Mouse (Mus musculus): ENCODE data around the gene Plce1.
"Not testable (repeated sequence)": the region's sequence is repeated elsewhere in the genome, so short reads cannot be mapped to it uniquely, and the experiment has no call there.

Gene Plce1

DNA sequence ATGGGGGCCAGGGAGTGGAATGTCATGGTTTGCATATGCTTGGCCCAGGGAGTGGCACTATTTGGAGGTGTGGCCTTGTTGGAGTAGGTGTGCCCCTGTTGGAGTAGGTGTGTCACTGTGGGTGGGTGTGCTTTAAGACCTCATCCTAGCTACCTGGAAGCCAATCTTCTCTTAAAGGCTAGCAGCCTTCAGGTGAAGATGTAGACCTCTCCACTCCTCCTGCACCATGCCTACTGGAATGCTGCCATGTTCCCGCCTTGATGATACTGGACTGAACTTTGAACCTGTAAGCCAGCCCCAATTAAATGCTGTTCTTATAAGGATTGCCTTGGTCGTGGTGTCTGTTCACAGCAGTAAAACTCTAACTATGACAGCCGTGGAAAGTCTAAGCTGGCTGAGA lies 158.1 kb downstream of the Plce1 start:
- no peak for DNase-seq (ENCODE audit: inconsistent ontology term)

DNA sequence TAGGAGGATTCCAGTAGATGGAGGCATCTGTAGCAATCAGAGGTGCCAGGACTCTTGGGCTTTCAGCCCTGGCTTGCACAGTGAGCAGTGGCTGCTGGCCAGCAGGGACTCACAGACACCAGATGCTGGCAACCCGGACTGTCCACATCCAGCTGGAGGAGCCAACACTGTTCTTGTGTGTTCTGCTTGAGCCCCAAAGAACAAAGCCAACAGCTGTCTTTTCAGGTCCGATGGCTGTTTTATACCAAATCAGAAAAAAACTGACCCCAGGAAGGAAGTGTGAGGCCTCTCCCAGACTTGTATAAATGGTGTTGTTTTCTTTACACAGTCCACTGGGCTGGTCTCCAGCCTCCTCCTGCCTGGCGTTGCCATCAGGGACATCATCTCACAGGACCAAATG lies 158.9 kb downstream of the Plce1 start:
- peak; percentile 82 for DNase-seq (ENCODE audit: inconsistent ontology term)

GRCm38 (mm10) chr19:38642515-38642914 lies 161.6 kb downstream of the Plce1 start:
- DNase-seq (ENCODE audit: inconsistent ontology term), result not testable (repeated sequence)

GRCm38 (mm10) chr19:38644871-38645595 lies 164.1 kb downstream of the Plce1 start:
- DNase-seq (ENCODE audit: inconsistent ontology term), result peak; percentile 79

DNA sequence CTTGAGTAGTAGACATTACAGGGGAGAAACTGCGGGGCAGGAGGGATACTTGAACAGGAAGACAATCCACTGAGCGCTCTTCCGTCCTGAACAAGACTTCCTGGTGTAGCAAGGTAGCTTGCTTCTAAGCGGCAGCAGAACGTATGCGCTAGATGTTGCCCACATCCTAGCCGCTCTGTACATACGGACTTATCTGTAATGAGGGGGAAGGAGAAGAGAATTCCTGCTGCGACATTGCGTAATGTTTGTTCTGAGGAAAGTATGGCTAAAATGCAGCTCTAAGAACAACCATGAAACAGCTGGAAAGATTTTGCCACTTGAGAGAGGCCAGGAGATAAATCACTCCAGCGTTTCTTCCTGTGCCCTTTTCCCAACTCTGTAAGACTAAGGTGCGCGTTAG lies 177.1 kb downstream of the Plce1 start:
- no peak for DNase-seq (ENCODE audit: inconsistent ontology term)

- DNase-seq (ENCODE audit: inconsistent ontology term), result no peak
These were observed 184.5 kb downstream of the Plce1 start for GRCm38 (mm10) chr19:38665398-38665797.

- DNase-seq (ENCODE audit: inconsistent ontology term), result peak; percentile 52
These were observed 191.2 kb downstream of the Plce1 start for GRCm38 (mm10) chr19:38672015-38672600.

- DNase-seq (ENCODE audit: inconsistent ontology term), result no peak
These were observed 193.0 kb downstream of the Plce1 start for GRCm38 (mm10) chr19:38673936-38674335.

DNA sequence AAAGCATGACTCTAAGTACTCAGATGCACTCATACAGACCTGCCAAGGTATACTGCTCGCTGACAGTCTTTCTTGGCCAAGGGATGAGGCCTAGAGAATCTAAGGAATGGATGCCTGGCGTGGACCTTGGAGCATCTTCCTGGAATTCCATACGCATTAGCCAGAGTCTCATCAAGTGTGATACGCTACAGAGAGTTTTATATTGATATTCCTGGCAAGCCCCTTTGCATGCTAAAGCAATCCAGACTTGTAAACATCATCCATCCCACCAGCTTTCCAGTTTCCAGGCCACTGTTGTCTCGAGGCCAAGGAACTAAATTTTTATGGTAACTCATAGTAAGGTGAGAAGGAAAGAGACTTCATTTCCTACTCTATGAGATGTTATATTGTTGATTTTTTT lies 197.7 kb downstream of the Plce1 start:
- no peak for DNase-seq (ENCODE audit: inconsistent ontology term)

DNA sequence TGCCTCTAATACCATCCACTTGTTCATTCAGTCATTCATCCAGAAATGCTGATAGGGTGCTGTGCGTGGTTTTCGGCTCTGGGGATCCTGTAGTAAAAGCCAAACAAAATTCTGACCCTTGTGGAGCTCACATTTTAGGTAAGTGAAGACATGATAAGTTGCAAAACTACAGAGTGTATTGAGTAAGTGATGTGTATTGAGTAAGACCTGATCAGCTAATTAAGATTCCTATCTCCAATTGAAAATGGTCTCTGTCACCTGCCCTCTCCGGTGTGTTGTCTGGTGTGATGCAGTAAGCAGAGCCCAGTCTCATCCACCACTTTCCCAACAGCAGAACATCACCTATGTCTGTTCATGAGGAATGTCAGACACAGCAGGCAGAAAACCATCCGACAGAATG lies 198.6 kb downstream of the Plce1 start:
- no peak for DNase-seq (ENCODE audit: inconsistent ontology term)

GRCm38 (mm10) chr19:38687326-38687725 lies 206.4 kb downstream of the Plce1 start:
- DNase-seq (ENCODE audit: inconsistent ontology term), result no peak

GRCm38 (mm10) chr19:38688741-38689507 lies 208.0 kb downstream of the Plce1 start:
- DNase-seq (ENCODE audit: inconsistent ontology term), result peak; percentile 86

DNA sequence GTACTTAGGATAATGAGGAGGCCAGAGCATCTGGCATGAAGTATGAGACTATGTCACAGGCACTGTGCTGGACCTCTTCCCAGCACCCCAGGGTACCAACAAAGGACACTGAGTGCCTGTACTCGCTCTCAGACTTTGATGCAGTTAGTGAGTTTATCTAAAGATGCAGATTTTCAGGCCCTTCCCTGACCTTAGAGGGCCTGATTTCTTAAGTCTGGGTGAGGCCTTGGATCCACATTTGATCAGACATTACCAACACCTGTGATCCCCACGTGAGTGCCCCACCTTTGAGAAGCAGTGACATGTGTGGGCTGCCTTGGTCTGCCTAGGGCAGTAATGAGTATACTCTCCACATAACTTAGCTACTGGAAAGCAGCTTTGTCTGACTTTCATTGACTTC lies 209.4 kb downstream of the Plce1 start:
- DNase-seq (ENCODE audit: inconsistent ontology term), result no peak

GRCm38 (mm10) chr19:38691533-38691932 lies 210.6 kb downstream of the Plce1 start:
- no peak for DNase-seq (ENCODE audit: inconsistent ontology term)

DNA sequence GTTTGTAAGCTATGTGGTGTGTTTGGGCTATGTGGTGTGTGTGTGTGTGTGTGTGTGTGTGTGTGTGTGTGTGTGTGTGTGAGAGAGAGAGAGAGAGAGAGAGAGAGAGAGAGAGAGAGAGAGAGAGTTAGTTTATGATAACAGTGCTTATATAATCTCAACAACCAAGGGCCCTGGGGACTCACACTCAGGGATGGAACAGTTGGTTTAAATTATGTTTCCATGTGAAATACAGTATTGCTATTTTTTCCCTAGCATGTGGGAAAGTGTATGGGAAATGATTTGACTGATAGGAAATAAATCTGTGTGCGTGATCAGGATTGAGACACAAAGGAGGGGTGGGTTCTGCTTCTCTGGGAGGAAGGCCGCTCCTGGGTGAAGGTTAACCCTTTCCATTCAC lies 212.4 kb downstream of the Plce1 start:
- no peak for DNase-seq (ENCODE audit: inconsistent ontology term)

DNA sequence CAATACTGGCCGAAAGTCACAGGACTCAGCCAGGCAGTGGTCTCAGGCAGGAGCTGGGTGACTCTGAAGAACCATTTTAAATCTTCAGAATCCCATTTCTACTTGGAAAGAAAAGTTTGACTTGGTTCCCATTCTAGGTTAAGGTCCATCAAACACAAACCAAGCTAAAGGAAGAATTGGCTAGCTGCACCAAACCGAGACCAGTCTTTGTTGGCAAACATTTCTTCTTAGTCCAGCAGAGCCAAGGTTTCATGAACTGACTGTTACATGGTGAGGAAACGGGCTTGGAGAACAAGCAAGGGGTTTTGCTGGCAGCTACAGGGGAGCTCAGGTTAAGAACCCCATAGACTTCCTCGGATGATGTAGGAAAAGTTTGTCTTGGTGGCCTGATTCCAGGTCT lies 212.9 kb downstream of the Plce1 start:
- peak; percentile 40 for DNase-seq (ENCODE audit: inconsistent ontology term)

DNA sequence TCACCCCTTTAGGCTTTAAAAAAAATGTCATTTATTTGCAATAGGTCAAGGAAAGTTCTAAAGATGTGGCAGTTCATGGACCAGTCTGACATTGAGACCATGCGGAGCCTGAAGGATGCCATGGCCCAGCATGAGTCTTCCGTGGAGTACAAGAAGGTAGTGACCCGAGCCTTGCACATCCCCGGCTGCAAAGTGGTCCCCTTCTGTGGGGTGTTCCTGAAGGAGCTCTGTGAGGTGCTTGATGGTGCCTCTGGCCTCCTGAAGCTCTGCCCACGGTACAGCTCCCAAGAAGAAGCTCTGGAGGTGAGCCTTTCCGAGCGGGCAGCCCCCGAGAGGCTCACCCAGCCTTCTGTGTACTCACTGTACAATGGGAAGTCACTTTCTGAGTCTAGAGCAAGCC lies 220.9 kb downstream of the Plce1 start:
- DNase-seq (ENCODE audit: inconsistent ontology term), result no peak

- no peak for DNase-seq (ENCODE audit: inconsistent ontology term)
These were observed 223.8 kb downstream of the Plce1 start for GRCm38 (mm10) chr19:38704742-38705141.

DNA sequence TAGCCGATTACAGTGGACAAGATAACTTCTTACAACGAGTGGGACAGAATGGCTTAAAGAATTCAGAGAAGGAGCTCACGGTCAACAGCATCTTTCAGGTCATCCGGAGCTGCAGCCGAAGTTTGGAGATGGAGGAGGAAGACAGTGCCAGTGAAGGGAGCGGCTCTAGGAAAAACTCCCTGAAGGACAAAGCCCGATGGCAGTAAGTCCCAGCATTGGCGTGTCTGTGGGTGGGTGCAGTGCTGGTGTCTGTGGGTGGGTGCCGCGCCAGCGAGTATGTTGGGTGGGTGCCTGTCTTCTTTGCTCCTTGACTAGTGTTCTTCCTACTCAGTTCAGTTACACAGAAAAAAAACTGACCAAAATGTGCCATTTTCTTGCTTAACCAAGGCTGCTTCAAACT lies 224.3 kb downstream of the Plce1 start:
- DNase-seq (ENCODE audit: inconsistent ontology term), result no peak

- DNase-seq (ENCODE audit: inconsistent ontology term), result no peak
These were observed 225.5 kb downstream of the Plce1 start for GRCm38 (mm10) chr19:38706449-38706848.

DNA sequence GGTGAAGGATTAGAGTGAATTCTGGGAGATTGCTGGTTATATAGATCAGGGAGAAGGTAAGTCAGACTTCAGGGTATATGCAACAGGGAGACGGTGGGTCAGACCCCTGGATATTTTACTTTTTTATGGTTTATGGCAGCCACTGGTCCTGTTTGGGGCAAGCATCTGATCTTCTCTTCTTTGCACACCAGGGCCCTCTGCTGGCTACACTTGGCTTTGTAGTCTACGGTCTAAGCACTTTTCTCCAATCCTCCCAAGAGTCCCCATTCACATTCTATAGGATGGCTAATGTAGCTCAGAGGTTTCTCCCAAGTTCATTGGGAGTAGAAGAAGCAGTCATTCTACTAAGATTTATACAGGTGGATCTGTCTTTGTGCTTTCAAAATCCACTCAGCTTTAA lies 228.5 kb downstream of the Plce1 start:
- no peak for DNase-seq (ENCODE audit: inconsistent ontology term)

GRCm38 (mm10) chr19:38721808-38722207 lies 240.9 kb downstream of the Plce1 start:
- DNase-seq (ENCODE audit: inconsistent ontology term), result no peak

GRCm38 (mm10) chr19:38722982-38723381 lies 242.1 kb downstream of the Plce1 start:
- no peak for DNase-seq (ENCODE audit: inconsistent ontology term)

All from Muller cell, postnatal 12 days (primary cell).